Mouse (Mus musculus): Measurements from ENCODE around the gene Plxna3. TPM values are rescaled to one million over a fixed set of nuclear protein-coding genes. Genes with fewer than 3 reads are reported as not detected.

The Plxna3 gene
- polyA plus RNA-seq (2012; rRNA removed; ENCODE audit: low replicate concordance), result 2.7 and 6.4 TPM in 2 replicates

GRCm38 (mm10) chrX:74328725-74329161 is at the start of gene Plxna3:
Gene Plxna3 (plus strand): TSS chrX:74329066.

GRCm38 (mm10) chrX:74281732-74282394 is 47.0 kb upstream of the Plxna3 start, which contains the start of the genes Taz and Dnase1l1:
Gene Taz (plus strand): TSS chrX:74281912.
Gene Dnase1l1 (minus strand): TSS chrX:74282337.

GRCm38 (mm10) chrX:74296538-74297448 is 32.1 kb upstream of the Plxna3 start, which contains the start of gene Atp6ap1:
Gene Atp6ap1 (plus strand): TSS chrX:74297097.

GRCm38 (mm10) chrX:74304867-74305700 is 23.8 kb upstream of the Plxna3 start, which contains the start of gene Gdi1:
Gene Gdi1 (plus strand): TSS chrX:74304998.

GRCm38 (mm10) chrX:74312540-74313464 is 16.1 kb upstream of the Plxna3 start, which contains the start of gene Fam50a:
Gene Fam50a (plus strand): TSS chrX:74313033.

GRCm38 (mm10) chrX:74353467-74353770 is 24.6 kb downstream of the Plxna3 start, which contains the start of gene Lage3:
Gene Lage3 (minus strand): TSS chrX:74353618.

GRCm38 (mm10) chrX:74372888-74373549 is 44.2 kb downstream of the Plxna3 start, which contains the start of the genes Ubl4a and Slc10a3:
Gene Ubl4a (minus strand): TSS chrX:74373218.
Gene Slc10a3 (minus strand): TSS chrX:74373349.

GRCm38 (mm10) chrX:74392535-74393443 is 63.9 kb downstream of the Plxna3 start, which contains the start of the genes Fam3a and Ikbkg:
Gene Fam3a (minus strand): TSS chrX:74393272.
Gene Ikbkg (plus strand): TSS chrX:74393290.

Other genes starting within 250 kb of the Plxna3 start
- not detected in 2 replicates for gene Opn1mw, start 201.6 kb upstream of the Plxna3 start, polyA plus RNA-seq (2012; rRNA removed; ENCODE audit: low replicate concordance)
- gene Mecp2, start 193.7 kb upstream of the Plxna3 start, polyA plus RNA-seq (2012; rRNA removed; ENCODE audit: low replicate concordance), result 1.9 and 2.2 TPM in 2 replicates
- not detected in 2 replicates for gene Tex28, start 161.2 kb upstream of the Plxna3 start, polyA plus RNA-seq (2012; rRNA removed; ENCODE audit: low replicate concordance)
- not detected in 2 replicates for gene Tktl1, start 151.8 kb upstream of the Plxna3 start, polyA plus RNA-seq (2012; rRNA removed; ENCODE audit: low replicate concordance)
- 252 and 315 TPM in 2 replicates for gene Flna, start 79.2 kb upstream of the Plxna3 start, polyA plus RNA-seq (2012; rRNA removed; ENCODE audit: low replicate concordance)
- gene Emd, start 74.4 kb upstream of the Plxna3 start, polyA plus RNA-seq (2012; rRNA removed; ENCODE audit: low replicate concordance), result 32.5 and 51.7 TPM in 2 replicates
- gene Rpl10, start 58.3 kb upstream of the Plxna3 start, polyA plus RNA-seq (2012; rRNA removed; ENCODE audit: low replicate concordance), result 597 and 840 TPM in 2 replicates
- gene Taz, start 47.2 kb upstream of the Plxna3 start, polyA plus RNA-seq (2012; rRNA removed; ENCODE audit: low replicate concordance), result 68.3 and 76.5 TPM in 2 replicates
- gene Dnase1l1, start 46.7 kb upstream of the Plxna3 start, polyA plus RNA-seq (2012; rRNA removed; ENCODE audit: low replicate concordance), result 13.5 and 14.5 TPM in 2 replicates
- 124 and 181 TPM in 2 replicates for gene Atp6ap1, start 32.0 kb upstream of the Plxna3 start, polyA plus RNA-seq (2012; rRNA removed; ENCODE audit: low replicate concordance)
- 40.2 and 70.9 TPM in 2 replicates for gene Gdi1, start 24.1 kb upstream of the Plxna3 start, polyA plus RNA-seq (2012; rRNA removed; ENCODE audit: low replicate concordance)
- gene Fam50a, start 16.0 kb upstream of the Plxna3 start, polyA plus RNA-seq (2012; rRNA removed; ENCODE audit: low replicate concordance), result 6.0 and 7.8 TPM in 2 replicates
- 16.5 and 24.4 TPM in 2 replicates for gene Lage3, start 24.6 kb downstream of the Plxna3 start, polyA plus RNA-seq (2012; rRNA removed; ENCODE audit: low replicate concordance)
- gene Ubl4a, start 44.2 kb downstream of the Plxna3 start, polyA plus RNA-seq (2012; rRNA removed; ENCODE audit: low replicate concordance), result 32.7 and 36.9 TPM in 2 replicates
- gene Slc10a3, start 44.3 kb downstream of the Plxna3 start, polyA plus RNA-seq (2012; rRNA removed; ENCODE audit: low replicate concordance), result 11.5 and 11.9 TPM in 2 replicates
- gene Fam3a, start 64.2 kb downstream of the Plxna3 start, polyA plus RNA-seq (2012; rRNA removed; ENCODE audit: low replicate concordance), result 19.4 and 28.2 TPM in 2 replicates
- 5.4 and 6.6 TPM in 2 replicates for gene Ikbkg, start 64.2 kb downstream of the Plxna3 start, polyA plus RNA-seq (2012; rRNA removed; ENCODE audit: low replicate concordance)
- gene G6pdx, start 100.1 kb downstream of the Plxna3 start, polyA plus RNA-seq (2012; rRNA removed; ENCODE audit: low replicate concordance), result 18.2 and 22.2 TPM in 2 replicates
- gene Gm6880, start 152.3 kb downstream of the Plxna3 start, polyA plus RNA-seq (2012; rRNA removed; ENCODE audit: low replicate concordance), result not detected in 2 replicates
- gene Olfr1326-ps1, start 245.8 kb downstream of the Plxna3 start, polyA plus RNA-seq (2012; rRNA removed; ENCODE audit: low replicate concordance), result not detected in 2 replicates